Mouse (Mus musculus) adrenal gland, postnatal 10 days (tissue): ENCODE measurements at regions not wholly inside any gene's neighbourhood (a gene's known extent, or its start where the extent isn't known, plus 50 kb on each side); places are given as distances from the start of the nearest gene placed in this dataset.
"Not testable (repeated sequence)": the region's sequence is repeated elsewhere in the genome, so short reads cannot be mapped to it uniquely, and the experiment has no call there.

Experiments used
- DNase-seq: peaks from one replicate; pipeline ENCODE4 v3.0.0; 2021; ENCODE audit warnings: mixed read lengths

GRCm38 (mm10) chr14:53800508-53801136 lies 453.3 kb downstream of the Dad1 start:
- DNase-seq: no peak

GRCm38 (mm10) chr14:53795160-53795559 lies 458.7 kb downstream of the Dad1 start:
- DNase-seq: not testable (repeated sequence)

- no peak for DNase-seq
Observed at GRCm38 (mm10) chr14:53794527-53794926, 459.4 kb downstream of the Dad1 start.

- not testable (repeated sequence) for DNase-seq
Observed at GRCm38 (mm10) chr14:53792432-53792831, 461.5 kb downstream of the Dad1 start.

GRCm38 (mm10) chr14:53785547-53785946 lies 468.4 kb downstream of the Dad1 start:
- DNase-seq: not testable (repeated sequence)

- no peak for DNase-seq
Observed at GRCm38 (mm10) chr14:53777375-53777774, 476.5 kb downstream of the Dad1 start.

GRCm38 (mm10) chr14:53776717-53777116 lies 477.2 kb downstream of the Dad1 start:
- peak; percentile 58 for DNase-seq

GRCm38 (mm10) chr14:53766501-53766900 lies 487.4 kb downstream of the Dad1 start:
- DNase-seq: not testable (repeated sequence)

- not testable (repeated sequence) for DNase-seq
Observed at GRCm38 (mm10) chr14:53765918-53766317, 488.0 kb downstream of the Dad1 start.

GRCm38 (mm10) chr14:53760578-53760977 lies 493.3 kb downstream of the Dad1 start:
- DNase-seq: not testable (repeated sequence)

- DNase-seq: not testable (repeated sequence)
Observed at GRCm38 (mm10) chr14:53757782-53758181, 496.1 kb downstream of the Dad1 start.

GRCm38 (mm10) chr14:53757095-53757494 lies 496.8 kb downstream of the Dad1 start:
- not testable (repeated sequence) for DNase-seq

- no peak for DNase-seq
Observed at GRCm38 (mm10) chr14:53750703-53751441, 503.0 kb downstream of the Dad1 start.

- DNase-seq: not testable (repeated sequence)
Observed at GRCm38 (mm10) chr14:53743552-53743951, 510.4 kb downstream of the Dad1 start.

GRCm38 (mm10) chr14:53742864-53743263 lies 511.0 kb downstream of the Dad1 start:
- DNase-seq: not testable (repeated sequence)

- peak; percentile 59 for DNase-seq
Observed at GRCm38 (mm10) chr14:53741246-53741645, 512.7 kb downstream of the Dad1 start.

- DNase-seq: peak; percentile 5
Observed at GRCm38 (mm10) chr14:53737962-53738361, 515.9 kb downstream of the Dad1 start.

GRCm38 (mm10) chr14:53736274-53736673 lies 517.6 kb downstream of the Dad1 start:
- DNase-seq: not testable (repeated sequence)

- not testable (repeated sequence) for DNase-seq
Observed at GRCm38 (mm10) chr14:53731600-53731999, 522.3 kb downstream of the Dad1 start.

- DNase-seq: not testable (repeated sequence)
Observed at GRCm38 (mm10) chr14:53729877-53730276, 524.0 kb downstream of the Dad1 start.

- DNase-seq: not testable (repeated sequence)
Observed at GRCm38 (mm10) chr14:53729149-53729548, 524.8 kb downstream of the Dad1 start.

- not testable (repeated sequence) for DNase-seq
Observed at GRCm38 (mm10) chr14:53726914-53727313, 527.0 kb downstream of the Dad1 start.

GRCm38 (mm10) chr14:53723611-53724010 lies 530.3 kb downstream of the Dad1 start:
- DNase-seq: not testable (repeated sequence)

- not testable (repeated sequence) for DNase-seq
Observed at GRCm38 (mm10) chr14:53721901-53722300, 532.0 kb downstream of the Dad1 start.
